Mouse (Mus musculus): Measurements from ENCODE around the gene Zmat3.

The Zmat3 gene

GRCm38 (mm10) chr3:32371957-32372356 is 6.1 kb upstream of the Zmat3 start:
- no peak for DNase-seq (ENCODE audit: low spot score)

- no peak for DNase-seq (ENCODE audit: low spot score)
Measured at GRCm38 (mm10) chr3:32367516-32367915, 1.7 kb upstream of the Zmat3 start.

- DNase-seq (ENCODE audit: low spot score) = no peak
Measured at GRCm38 (mm10) chr3:32366246-32366734, 476 bp upstream of the Zmat3 start.

- no peak for DNase-seq (ENCODE audit: low spot score)
Measured at GRCm38 (mm10) chr3:32364841-32365545, 821 bp downstream of the Zmat3 start.

- no peak for DNase-seq (ENCODE audit: low spot score)
Measured at GRCm38 (mm10) chr3:32364195-32364594, 1.6 kb downstream of the Zmat3 start.

GRCm38 (mm10) chr3:32361221-32361620 is 4.6 kb downstream of the Zmat3 start:
- no peak for DNase-seq (ENCODE audit: low spot score)

GRCm38 (mm10) chr3:32347881-32348280 is 17.9 kb downstream of the Zmat3 start:
- no peak for DNase-seq (ENCODE audit: low spot score)

GRCm38 (mm10) chr3:32345249-32345648 is 20.6 kb downstream of the Zmat3 start:
- DNase-seq (ENCODE audit: low spot score) = no peak

- no peak for DNase-seq (ENCODE audit: low spot score)
Measured at GRCm38 (mm10) chr3:32344825-32345224, 21.0 kb downstream of the Zmat3 start.

GRCm38 (mm10) chr3:32343371-32343770 is 22.4 kb downstream of the Zmat3 start:
- DNase-seq (ENCODE audit: low spot score) = no peak

- DNase-seq (ENCODE audit: low spot score) = no peak
Measured at GRCm38 (mm10) chr3:32341434-32341833, 24.4 kb downstream of the Zmat3 start.

- no peak for DNase-seq (ENCODE audit: low spot score)
Measured at GRCm38 (mm10) chr3:32338231-32338630, 27.6 kb downstream of the Zmat3 start.

- DNase-seq (ENCODE audit: low spot score) = no peak
Measured at GRCm38 (mm10) chr3:32337770-32338169, 28.0 kb downstream of the Zmat3 start.

- no peak for DNase-seq (ENCODE audit: low spot score)
Measured at GRCm38 (mm10) chr3:32334901-32335300, 30.9 kb downstream of the Zmat3 start.

- DNase-seq (ENCODE audit: low spot score) = peak; percentile 26
Measured at GRCm38 (mm10) chr3:32333456-32334086, 32.2 kb downstream of the Zmat3 start.

- DNase-seq (ENCODE audit: low spot score) = no peak
Measured at GRCm38 (mm10) chr3:32317901-32318416, 47.9 kb downstream of the Zmat3 start.

GRCm38 (mm10) chr3:32317165-32317900 is 48.5 kb downstream of the Zmat3 start:
- DNase-seq (ENCODE audit: low spot score) = no peak

GRCm38 (mm10) chr3:32314746-32315145 is 51.1 kb downstream of the Zmat3 start:
- no peak for DNase-seq (ENCODE audit: low spot score)

- no peak for DNase-seq (ENCODE audit: low spot score)
Measured at GRCm38 (mm10) chr3:32304171-32304570, 61.6 kb downstream of the Zmat3 start.

GRCm38 (mm10) chr3:32292001-32292400 is 73.8 kb downstream of the Zmat3 start:
- no peak for DNase-seq (ENCODE audit: low spot score)

Measured in spleen, adult 12 weeks (tissue).